Mouse (Mus musculus) myocyte (in vitro differentiated cells): ENCODE measurements around the gene Slit3.

Source experiments
- MAX ChIP-seq: IDR thresholded peaks from one replicate; pipeline ENCODE4 v1.6.1; 2011; ENCODE audit warnings: low read depth, mild to moderate bottlenecking, control low read depth
- MYOD1 ChIP-seq, 3 experiments: IDR thresholded peaks; one replicate each; pipeline ENCODE4 v1.6.1; 2011; ENCODE audit warnings: control low read depth in 2 of 3, low read depth in 2 of 3, mild to moderate bottlenecking in 2 of 3, moderate library complexity in 1 of 3; ENCODE audit not compliant: insufficient read length in 2 of 3, control insufficient read depth in 1 of 3
- MYOG ChIP-seq, 3 experiments: IDR thresholded peaks; one replicate each; pipeline ENCODE4 v1.6.1; 2011; ENCODE audit warnings: control low read depth in 2 of 3, low read depth in 2 of 3, mild to moderate bottlenecking in 2 of 3; ENCODE audit not compliant: insufficient read length in 2 of 3, control insufficient read depth in 1 of 3, insufficient read depth in 1 of 3
- POLR2A ChIP-seq: IDR thresholded peaks from one replicate; pipeline ENCODE4 v1.6.1; 2011; ENCODE audit warnings: low read depth, mild to moderate bottlenecking, control low read depth, moderate library complexity; ENCODE audit not compliant: insufficient read length
- REST ChIP-seq: IDR thresholded peaks from one replicate; pipeline ENCODE4 v1.6.1; 2011; ENCODE audit warnings: mild to moderate bottlenecking, control low read depth, moderate library complexity; ENCODE audit not compliant: insufficient read depth, insufficient read length
- TCF12 ChIP-seq: IDR thresholded peaks from one replicate; pipeline ENCODE4 v1.6.1; 2011; ENCODE audit warnings: mild to moderate bottlenecking, control low read depth; ENCODE audit not compliant: poor library complexity, insufficient read depth, severe bottlenecking
- TCF3 ChIP-seq: IDR thresholded peaks from one replicate; pipeline ENCODE4 v1.6.1; 2011; ENCODE audit warnings: low read depth, control low read depth; ENCODE audit not compliant: insufficient read length

DNA sequence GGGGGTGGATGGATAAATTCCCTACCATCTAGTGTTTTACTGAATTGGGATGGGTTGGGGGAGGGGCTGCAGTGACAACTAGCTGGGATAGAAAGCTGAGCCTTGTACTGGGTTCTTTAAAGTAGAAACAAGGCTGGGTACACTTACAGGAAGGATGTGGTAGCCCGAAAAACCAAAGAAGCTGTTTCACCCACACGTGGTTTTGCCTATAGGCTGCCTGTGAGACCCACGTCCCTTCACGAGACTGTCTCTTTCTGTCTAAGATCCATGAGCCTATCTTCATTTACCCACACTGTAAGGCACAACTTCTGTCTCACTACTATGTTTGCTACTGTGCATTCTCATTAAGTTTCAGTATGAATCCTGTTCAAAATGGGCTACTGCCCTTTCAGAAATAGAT lies 384.3 kb downstream of the Slit3 start:
- TF ChIP-seq REST (no peak), MAX (no peak), TCF3 (no peak), POLR2A (no peak), TCF12 (no peak), MYOD1 (IDR thresholded peaks at IDR 0.05; ENCODE audit: control insufficient read depth in 1 of 3, insufficient read length in 2 of 3, low read depth in 2 of 3) (no peak), MYOG (IDR thresholded peaks at IDR 0.05; ENCODE audit: control insufficient read depth in 1 of 3, insufficient read depth in 1 of 3, insufficient read length in 2 of 3, low read depth in 2 of 3) (no peak)
